Mouse (Mus musculus) lung, postnatal 0 days (tissue): Measurements from ENCODE around the gene Wwc1.

Source experiments
- CTCF ChIP-seq: IDR thresholded peaks from 2 replicates; pipeline ENCODE4 v1.5.1; 2016; ENCODE audit warnings: antibody characterized with exemption, mild to moderate bottlenecking
- EP300 ChIP-seq: IDR thresholded peaks from 2 replicates; pipeline ENCODE4 v1.6.1; 2016; ENCODE audit warnings: antibody characterized with exemption, mild to moderate bottlenecking, control low read depth

GRCm38 (mm10) chr11:35930511-35931060 lies 49.7 kb downstream of the Wwc1 start:
- TF ChIP-seq CTCF (no peak), EP300 (no peak)
